Mouse (Mus musculus): ENCODE measurements around the gene Txndc11. TPM values are rescaled to one million over a fixed set of nuclear protein-coding genes. Genes with fewer than 3 reads are reported as not detected.
"Not testable (repeated sequence)": the region's sequence is repeated elsewhere in the genome, so short reads cannot be mapped to it uniquely, and the experiment has no call there.

The Txndc11 gene
- polyA plus RNA-seq, 1 experiment from 2014 or later, result 31.6 TPM

- WGBS, result 75% methylated on average over 2 of the region's 2 CpGs
- Histone ChIP-seq H3K4me2 (ENCODE audit: low read depth, low read length) (no peak overlapping the region), H3K9me3 (ENCODE audit: control insufficient read depth, low read length) (no peaks in the 10 kb centered on the region), H3K4me3 (ENCODE audit: low read length) (no peak overlapping the region), H3K9ac (ENCODE audit: low read depth, low read length) (no peak overlapping the region), H3K4me1 (ENCODE audit: control insufficient read depth, insufficient read depth, low read length) (no peaks in the 10 kb centered on the region), H3K27ac (ENCODE audit: low read length) (no peak overlapping the region), H3K36me3 (ENCODE audit: control insufficient read depth, insufficient read depth, low read length) (no peaks in the 10 kb centered on the region), H3K27me3 (replicated peaks; ENCODE audit: control insufficient read depth, insufficient read depth, low read length) (no peaks in the 10 kb centered on the region)
- ATAC-seq, result no peak
These were observed 32.0 kb upstream of the Txndc11 start for GRCm38 (mm10) chr16:11166431-11166830.

- ATAC-seq, result no peak
- Histone ChIP-seq H3K4me2 (ENCODE audit: low read depth, low read length) (no peak overlapping the region), H3K27me3 (replicated peaks; ENCODE audit: control insufficient read depth, insufficient read depth, low read length) (no peaks in the 10 kb centered on the region), H3K9me3 (ENCODE audit: control insufficient read depth, low read length) (no peaks in the 10 kb centered on the region), H3K4me1 (ENCODE audit: control insufficient read depth, insufficient read depth, low read length) (no peaks in the 10 kb centered on the region), H3K36me3 (ENCODE audit: control insufficient read depth, insufficient read depth, low read length) (no peaks in the 10 kb centered on the region), H3K4me3 (ENCODE audit: low read length) (no peak overlapping the region), H3K27ac (ENCODE audit: low read length) (no peak overlapping the region), H3K9ac (ENCODE audit: low read depth, low read length) (no peak overlapping the region)
- WGBS, result 86% methylated on average over 3 of the region's 3 CpGs
These were observed 30.3 kb upstream of the Txndc11 start for GRCm38 (mm10) chr16:11164695-11165255.

GRCm38 (mm10) chr16:11157721-11158120, 23.3 kb upstream of the Txndc11 start:
- H3K4me2 ChIP-seq (ENCODE audit: low read depth, low read length); H3K27me3 ChIP-seq (replicated peaks; ENCODE audit: control insufficient read depth, insufficient read depth, low read length); H3K4me3 ChIP-seq (ENCODE audit: low read length); H3K27ac ChIP-seq (ENCODE audit: low read length); H3K9ac ChIP-seq (ENCODE audit: low read depth, low read length); H3K4me1 ChIP-seq (ENCODE audit: control insufficient read depth, insufficient read depth, low read length); ATAC-seq; H3K9me3 ChIP-seq (ENCODE audit: control insufficient read depth, low read length): not testable (repeated sequence)
- WGBS, result 33% methylated on average over 1 of the region's 3 CpGs
- peaks cover 22% of the 10 kb centered on the region for H3K36me3 ChIP-seq (ENCODE audit: control insufficient read depth, insufficient read depth, low read length)

GRCm38 (mm10) chr16:11154500-11154899, 20.1 kb upstream of the Txndc11 start:
- no peaks in the 10 kb centered on the region for H3K4me1 ChIP-seq (ENCODE audit: control insufficient read depth, insufficient read depth, low read length)
- H3K9ac ChIP-seq (ENCODE audit: low read depth, low read length), result no peak overlapping the region
- no peak overlapping the region for H3K4me3 ChIP-seq (ENCODE audit: low read length)
- no peak for ATAC-seq
- peaks cover 4% of the 10 kb centered on the region; the same call in 1 of the 2 replicates for H3K9me3 ChIP-seq (ENCODE audit: control insufficient read depth, low read length)
- no peaks in the 10 kb centered on the region for H3K27me3 ChIP-seq (replicated peaks; ENCODE audit: control insufficient read depth, insufficient read depth, low read length)
- no peak overlapping the region for H3K4me2 ChIP-seq (ENCODE audit: low read depth, low read length)
- no peak overlapping the region for H3K27ac ChIP-seq (ENCODE audit: low read length)
- H3K36me3 ChIP-seq (ENCODE audit: control insufficient read depth, insufficient read depth, low read length), result peaks cover 24% of the 10 kb centered on the region

GRCm38 (mm10) chr16:11143706-11144483, 9.4 kb upstream of the Txndc11 start:
- H3K4me1 ChIP-seq (ENCODE audit: control insufficient read depth, insufficient read depth, low read length); H3K27ac ChIP-seq (ENCODE audit: low read length); H3K9me3 ChIP-seq (ENCODE audit: control insufficient read depth, low read length); H3K27me3 ChIP-seq (replicated peaks; ENCODE audit: control insufficient read depth, insufficient read depth, low read length); H3K9ac ChIP-seq (ENCODE audit: low read depth, low read length); H3K4me2 ChIP-seq (ENCODE audit: low read depth, low read length); ATAC-seq; H3K4me3 ChIP-seq (ENCODE audit: low read length): not testable (repeated sequence)
- peaks cover 13% of the 10 kb centered on the region for H3K36me3 ChIP-seq (ENCODE audit: control insufficient read depth, insufficient read depth, low read length)
- WGBS, result 18% methylated on average over 54 of the region's 56 CpGs

GRCm38 (mm10) chr16:11133476-11134347, 738 bp downstream of the Txndc11 start:
- H3K4me3 ChIP-seq (ENCODE audit: low read length), result peak overlapping the region; percentile 98
- peak overlapping the region; percentile 78 for H3K4me2 ChIP-seq (ENCODE audit: low read depth, low read length)
- H3K9ac ChIP-seq (ENCODE audit: low read depth, low read length), result peak overlapping the region; percentile 99
- under 1% methylated on average over 34 of the region's 34 CpGs for WGBS
- H3K27me3 ChIP-seq (replicated peaks; ENCODE audit: control insufficient read depth, insufficient read depth, low read length), result no peaks in the 10 kb centered on the region
- peak overlapping the region; percentile 95 for H3K27ac ChIP-seq (ENCODE audit: low read length)
- H3K4me1 ChIP-seq (ENCODE audit: control insufficient read depth, insufficient read depth, low read length), result peaks cover 14% of the 10 kb centered on the region
- no peaks in the 10 kb centered on the region for H3K9me3 ChIP-seq (ENCODE audit: control insufficient read depth, low read length)
- no peak for ATAC-seq
- peaks cover 10% of the 10 kb centered on the region for H3K36me3 ChIP-seq (ENCODE audit: control insufficient read depth, insufficient read depth, low read length)

GRCm38 (mm10) chr16:11132839-11133238, 1.6 kb downstream of the Txndc11 start:
- no peak for ATAC-seq
- peak overlapping the region; percentile 78 for H3K4me2 ChIP-seq (ENCODE audit: low read depth, low read length)
- no peak overlapping the region for H3K27ac ChIP-seq (ENCODE audit: low read length)
- H3K27me3 ChIP-seq (replicated peaks; ENCODE audit: control insufficient read depth, insufficient read depth, low read length), result no peaks in the 10 kb centered on the region
- H3K9me3 ChIP-seq (ENCODE audit: control insufficient read depth, low read length), result no peaks in the 10 kb centered on the region
- peak overlapping the region; percentile 98 for H3K4me3 ChIP-seq (ENCODE audit: low read length)
- 5% methylated on average over 2 of the region's 2 CpGs for WGBS
- H3K36me3 ChIP-seq (ENCODE audit: control insufficient read depth, insufficient read depth, low read length), result peaks cover 9% of the 10 kb centered on the region
- peak overlapping the region; percentile 99 for H3K9ac ChIP-seq (ENCODE audit: low read depth, low read length)
- H3K4me1 ChIP-seq (ENCODE audit: control insufficient read depth, insufficient read depth, low read length), result peaks cover 14% of the 10 kb centered on the region

GRCm38 (mm10) chr16:11128301-11128700, 6.1 kb downstream of the Txndc11 start:
- Histone ChIP-seq H3K36me3 (ENCODE audit: control insufficient read depth, insufficient read depth, low read length) (peaks cover 9% of the 10 kb centered on the region), H3K27ac (ENCODE audit: low read length) (no peak overlapping the region), H3K4me2 (ENCODE audit: low read depth, low read length) (no peak overlapping the region), H3K27me3 (replicated peaks; ENCODE audit: control insufficient read depth, insufficient read depth, low read length) (no peaks in the 10 kb centered on the region), H3K9ac (ENCODE audit: low read depth, low read length) (no peak overlapping the region), H3K4me3 (ENCODE audit: low read length) (no peak overlapping the region), H3K4me1 (ENCODE audit: control insufficient read depth, insufficient read depth, low read length) (peaks cover 14% of the 10 kb centered on the region), H3K9me3 (ENCODE audit: control insufficient read depth, low read length) (no peaks in the 10 kb centered on the region)
- ATAC-seq, result no peak
- 87% methylated on average over 11 of the region's 11 CpGs for WGBS

GRCm38 (mm10) chr16:11125371-11125770, 9.1 kb downstream of the Txndc11 start:
- H3K4me1 ChIP-seq (ENCODE audit: control insufficient read depth, insufficient read depth, low read length), result no peaks in the 10 kb centered on the region
- H3K4me2 ChIP-seq (ENCODE audit: low read depth, low read length), result no peak overlapping the region
- H3K4me3 ChIP-seq (ENCODE audit: low read length), result no peak overlapping the region
- H3K9me3 ChIP-seq (ENCODE audit: control insufficient read depth, low read length), result no peaks in the 10 kb centered on the region
- H3K36me3 ChIP-seq (ENCODE audit: control insufficient read depth, insufficient read depth, low read length), result peaks cover 9% of the 10 kb centered on the region
- H3K27ac ChIP-seq (ENCODE audit: low read length), result no peak overlapping the region
- WGBS, result 92% methylated on average over 2 of the region's 2 CpGs
- H3K9ac ChIP-seq (ENCODE audit: low read depth, low read length), result no peak overlapping the region
- ATAC-seq, result no peak
- H3K27me3 ChIP-seq (replicated peaks; ENCODE audit: control insufficient read depth, insufficient read depth, low read length), result no peaks in the 10 kb centered on the region
